22 mouse cellular contexts compared by ENCODE assay signal in the genomic region with DNA sequence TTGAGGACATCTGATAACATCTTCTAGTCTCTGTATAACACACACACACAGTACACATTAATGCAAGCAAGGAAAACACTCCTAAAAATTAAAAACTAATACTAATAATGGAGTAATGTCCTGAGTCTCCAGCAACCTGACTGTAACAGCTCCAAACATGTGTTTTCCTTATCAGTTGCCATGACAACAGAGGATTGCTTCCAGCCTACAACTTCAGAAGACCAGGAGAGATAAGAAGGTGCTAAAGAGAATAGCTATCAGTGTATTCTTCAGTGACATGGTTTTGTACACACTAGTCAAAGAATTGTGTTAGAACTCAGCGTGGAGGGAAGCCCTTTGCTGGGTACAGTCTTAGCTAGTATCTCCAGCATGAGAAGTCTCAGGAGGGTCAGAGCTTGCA. TPM values are rescaled to one million over a fixed set of nuclear protein-coding genes. Genes with fewer than 3 reads are reported as not detected.
DNase-seq lines count a peak whose midpoint lies in the region; ATAC-seq and TF ChIP-seq lines count a peak whose summit lies in the region.
"Not testable (repeated sequence)": the region's sequence is repeated elsewhere in the genome, so short reads cannot be mapped to it uniquely, and the experiment has no call there.
"Had no signal": no experiment of that assay in that cellular context is flagged by ENCODE, and none has a peak within 500 bp of the region (broad histone marks: within the 10 kb centered on the region; RNA-seq: fewer than 3 reads in every experiment).

No protein-coding gene starts in this region.

- TF ChIP-seq EP300 in MEL (IDR thresholded peaks at IDR 0.05; ENCODE audit: low read depth in 1 of 2, low read length in 2 of 2) = peak in 1 of 2 experiments; percentile 26; a peak in 1 of 4 replicates

- H3K4me1 ChIP-seq in MEL (ENCODE audit: control insufficient read depth in 1 of 2, insufficient read depth in 2 of 2, low read length in 2 of 2); liver, embryonic 11.5 days (replicated peaks; ENCODE audit: control insufficient read depth, insufficient read depth, low read length): not testable (repeated sequence)

- DNase-seq in MEL (ENCODE audit: low read depth, low spot score) = peak; percentile 77
- DNase-seq in c-Kit-positive CD71-positive TER-119-negative erythroid progenitor cells, embryonic 14.5 days (ENCODE audit: low read depth) = peak; percentile 19
- DNase-seq in heart, adult 11 months = peak; percentile 6
- DNase-seq in liver, embryonic 11.5 days (ENCODE audit: low spot score) = not testable (repeated sequence)

- not testable (repeated sequence) for H3K9me3 ChIP-seq in MEL (replicated peaks; ENCODE audit: insufficient read depth, low read length); liver, embryonic 11.5 days (ENCODE audit: control insufficient read depth, low read length)

- not testable (repeated sequence) for TF ChIP-seq CTCF in MEL (IDR thresholded peaks at IDR 0.05 in 2 of 3, conservative IDR thresholded peaks at IDR 0.05 in 1 of 3; ENCODE audit: control insufficient read depth in 1 of 3, insufficient read depth in 1 of 3, low read depth in 2 of 3, low read length in 3 of 3, poor library complexity in 1 of 3, severe bottlenecking in 1 of 3)

- not testable (repeated sequence) for H3K4me2 ChIP-seq in liver, embryonic 11.5 days

- H3K36me3 ChIP-seq in MEL (ENCODE audit: control insufficient read depth in 1 of 2, insufficient read depth in 2 of 2, low read length in 2 of 2); liver, embryonic 11.5 days (ENCODE audit: control insufficient read depth, insufficient read depth, low read length): not testable (repeated sequence)

- TF ChIP-seq RAD21 in MEL (IDR thresholded peaks at IDR 0.05; ENCODE audit: low read depth, low read length) = not testable (repeated sequence)

- H3K27ac ChIP-seq in MEL (ENCODE audit: control insufficient read depth, low read depth, low read length); liver, embryonic 11.5 days (ENCODE audit: low read depth, low read length): not testable (repeated sequence)

- H3K79me2 ChIP-seq in MEL (ENCODE audit: control insufficient read depth, insufficient read depth, low read length, poor library complexity) = not testable (repeated sequence)

- not testable (repeated sequence) for H3K4me3 ChIP-seq in MEL (ENCODE audit: control insufficient read depth in 1 of 2, insufficient read depth in 1 of 2, low read depth in 2 of 2, low read length in 2 of 2); liver, embryonic 11.5 days (ENCODE audit: low read depth, low read length)

- H3K27me3 ChIP-seq in MEL (ENCODE audit: control insufficient read depth in 1 of 2, insufficient read depth in 2 of 2, low read length in 2 of 2); liver, embryonic 11.5 days (replicated peaks; ENCODE audit: control insufficient read depth, insufficient read depth, low read length): not testable (repeated sequence)

- 0 out of 2 replicates have a peak, but pooled peaks have one; percentile 36 for ATAC-seq in liver, embryonic 11.5 days (replicated peaks; ENCODE audit: low FRiP score)
- ATAC-seq in megakaryocyte-erythroid progenitor cell, adult 5-6 weeks (replicated peaks; ENCODE audit: low FRiP score, low TSS enrichment, poor library complexity, severe bottlenecking) = peak; percentile 88

- WGBS in liver, embryonic 11.5 days = 37% methylated on average over 1 of the region's 1 CpGs

- not testable (repeated sequence) for TF ChIP-seq POLR2A in MEL (IDR thresholded peaks at IDR 0.05; ENCODE audit: control insufficient read depth in 1 of 2, insufficient read depth in 1 of 2, low read depth in 1 of 2, low read length in 2 of 2, poor library complexity in 1 of 2)

- not testable (repeated sequence) for H3K9ac ChIP-seq in MEL (ENCODE audit: control insufficient read depth, low read depth, low read length, poor library complexity, severe bottlenecking); liver, embryonic 11.5 days (ENCODE audit: low read depth, low read length)

TF ChIP-seq in MEL, 35 proteins besides CTCF, POLR2A, EP300 and RAD21:
- peak; percentile 65 for TF ChIP-seq MXI1 (IDR thresholded peaks at IDR 0.05; ENCODE audit: low read depth, low read length)
- peak; percentile 54; the same call in 1 of the 2 replicates for TF ChIP-seq ETS1 (IDR thresholded peaks at IDR 0.05; ENCODE audit: low read depth, low read length)
- peak; percentile 76 for TF ChIP-seq GATA1 (IDR thresholded peaks at IDR 0.05; ENCODE audit: low read depth, low read length)
- 0 out of 2 replicates have a peak, but pooled peaks have one; percentile 25 for TF ChIP-seq TCF12 (IDR thresholded peaks at IDR 0.05; ENCODE audit: low read depth, low read length)
- TF ChIP-seq SIN3A (IDR thresholded peaks at IDR 0.05; ENCODE audit: low read length) = peak; percentile 68
TF ChIP-seq in MEL: peak in this region for 5; not testable (repeated sequence) for 30.

RNA-seq across cellular contexts. Expression of gene Gm4871, which starts 11.8 kb away (rescaled TPM):
- not detected in 2 replicates for total RNA-seq in MEL (2012; rRNA removed)
- not detected for polyA plus RNA-seq in MEL (2012; ENCODE audit: insufficient read depth in 1 of 2, insufficient read length in 2 of 2, low read depth in 1 of 2, low replicate concordance in 2 of 2, missing spikeins in 1 of 2)
- polyA plus RNA-seq in liver, embryonic 11.5 days (2014; fragmentation: Nextera tagmentation; extraction: Ambion mirVana) = not detected in 2 replicates
- total RNA-seq in megakaryocyte-erythroid progenitor cell, adult 5-6 weeks (2014; fragmentation: Nextera tagmentation) = not detected in 2 replicates
- total RNA-seq in megakaryocyte-erythroid progenitor cell, adult 5-6 weeks (2017) = not detected in 2 replicates
- total RNA-seq: adrenal gland, adult 18-20 months; adrenal gland, adult 8-10 months; adrenal gland, postnatal 14 days; adrenal gland, postnatal 36 days; CH12.LX; forebrain, postnatal 0 days; G1E had no signal
- polyA plus RNA-seq: activated CD4-positive, CD25-positive, alpha-beta regulatory T cell, adult 4 months; CD4-positive, CD25-positive, alpha-beta regulatory T cell, adult 4 months; cortical plate, adult 2 months; embryonic facial prominence, embryonic 10.5 days; embryonic facial prominence, embryonic 12.5 days; embryonic facial prominence, embryonic 14.5 days; forebrain, embryonic 11.5 days; forebrain, embryonic 13.5 days; forebrain, embryonic 15.5 days; forebrain, postnatal 0 days; G1E; Patski had no signal

RNA-seq across cellular contexts. Expression of gene 1700018F24Rik, which starts 22.1 kb away (rescaled TPM):
- not detected in 2 replicates for total RNA-seq in MEL (2012; rRNA removed)
- polyA plus RNA-seq in MEL (2012; ENCODE audit: insufficient read depth in 1 of 2, insufficient read length in 2 of 2, low read depth in 1 of 2, low replicate concordance in 2 of 2, missing spikeins in 1 of 2) = not detected
- not detected in 2 replicates for polyA plus RNA-seq in liver, embryonic 11.5 days (2014; fragmentation: Nextera tagmentation; extraction: Ambion mirVana)
- not detected in 2 replicates for total RNA-seq in megakaryocyte-erythroid progenitor cell, adult 5-6 weeks (2014; fragmentation: Nextera tagmentation)
- total RNA-seq in megakaryocyte-erythroid progenitor cell, adult 5-6 weeks (2017) = not detected in 2 replicates
- total RNA-seq: adrenal gland, adult 18-20 months; adrenal gland, adult 8-10 months; adrenal gland, postnatal 14 days; adrenal gland, postnatal 36 days; CH12.LX; forebrain, postnatal 0 days; G1E had no signal
- polyA plus RNA-seq: activated CD4-positive, CD25-positive, alpha-beta regulatory T cell, adult 4 months; CD4-positive, CD25-positive, alpha-beta regulatory T cell, adult 4 months; cortical plate, adult 2 months; embryonic facial prominence, embryonic 10.5 days; embryonic facial prominence, embryonic 12.5 days; forebrain, embryonic 11.5 days; forebrain, embryonic 13.5 days; forebrain, embryonic 15.5 days; forebrain, postnatal 0 days; G1E; Patski had no signal

RNA-seq across cellular contexts. Expression of gene Smurf1, which starts 55.1 kb away (rescaled TPM):
- 3.9 and 4.0 TPM in 2 replicates for total RNA-seq in MEL (2012; rRNA removed)
- polyA plus RNA-seq in MEL (2012; ENCODE audit: insufficient read depth in 1 of 2, insufficient read length in 2 of 2, low read depth in 1 of 2, low replicate concordance in 2 of 2, missing spikeins in 1 of 2) = 10 to 100 TPM in 1 of 2 experiments, not detected in 1; 10.6 TPM
- 8.6 and 9.2 TPM in 2 replicates for polyA plus RNA-seq in liver, embryonic 11.5 days (2014; fragmentation: Nextera tagmentation; extraction: Ambion mirVana)
- total RNA-seq in megakaryocyte-erythroid progenitor cell, adult 5-6 weeks (2014; fragmentation: Nextera tagmentation) = 1.9 and 4.1 TPM in 2 replicates
- total RNA-seq in megakaryocyte-erythroid progenitor cell, adult 5-6 weeks (2017) = 1.0 and 5.1 TPM in 2 replicates
